Mouse (Mus musculus) frontal cortex, postnatal 25 days (tissue): ENCODE results near the gene Nectin1.

Experiments used
- DNase-seq, 2 experiments: peaks; one replicate each; pipeline ENCODE4 v3.0.0; 2022; ENCODE audit warnings: low spot score in 2 of 2

Gene Nectin1

GRCm38 (mm10) chr9:43765419-43766179, 21.8 kb downstream of the Nectin1 start:
- no peak for DNase-seq

- no peak for DNase-seq
Measured at GRCm38 (mm10) chr9:43768779-43769178, 25.0 kb downstream of the Nectin1 start.

GRCm38 (mm10) chr9:43769228-43769627, 25.4 kb downstream of the Nectin1 start:
- DNase-seq, result no peak

GRCm38 (mm10) chr9:43769940-43770339, 26.2 kb downstream of the Nectin1 start:
- DNase-seq, result no peak

GRCm38 (mm10) chr9:43771041-43771440, 27.3 kb downstream of the Nectin1 start:
- no peak for DNase-seq

GRCm38 (mm10) chr9:43772460-43772859, 28.7 kb downstream of the Nectin1 start:
- no peak for DNase-seq

GRCm38 (mm10) chr9:43773521-43773920, 29.7 kb downstream of the Nectin1 start:
- DNase-seq, result no peak

GRCm38 (mm10) chr9:43774427-43774826, 30.6 kb downstream of the Nectin1 start:
- DNase-seq, result no peak

GRCm38 (mm10) chr9:43776231-43776630, 32.4 kb downstream of the Nectin1 start:
- no peak for DNase-seq

- no peak for DNase-seq
Measured at GRCm38 (mm10) chr9:43777362-43778360, 33.9 kb downstream of the Nectin1 start.

GRCm38 (mm10) chr9:43780883-43781282, 37.1 kb downstream of the Nectin1 start:
- no peak for DNase-seq

- no peak for DNase-seq
Measured at GRCm38 (mm10) chr9:43782401-43782800, 38.6 kb downstream of the Nectin1 start.

- DNase-seq, result no peak
Measured at GRCm38 (mm10) chr9:43783959-43784358, 40.2 kb downstream of the Nectin1 start.

- no peak for DNase-seq
Measured at GRCm38 (mm10) chr9:43784841-43785240, 41.1 kb downstream of the Nectin1 start.

- no peak for DNase-seq
Measured at GRCm38 (mm10) chr9:43787591-43787990, 43.8 kb downstream of the Nectin1 start.

- DNase-seq, result no peak
Measured at GRCm38 (mm10) chr9:43792681-43793080, 48.9 kb downstream of the Nectin1 start.

GRCm38 (mm10) chr9:43793411-43793810, 49.6 kb downstream of the Nectin1 start:
- DNase-seq, result no peak

GRCm38 (mm10) chr9:43796031-43796430, 52.2 kb downstream of the Nectin1 start:
- no peak for DNase-seq

GRCm38 (mm10) chr9:43796841-43797740, 53.3 kb downstream of the Nectin1 start:
- DNase-seq, result no peak

GRCm38 (mm10) chr9:43797746-43798145, 54.0 kb downstream of the Nectin1 start:
- no peak for DNase-seq

- DNase-seq, result no peak
Measured at GRCm38 (mm10) chr9:43800525-43800924, 56.7 kb downstream of the Nectin1 start.

GRCm38 (mm10) chr9:43801911-43802310, 58.1 kb downstream of the Nectin1 start:
- DNase-seq, result peak; percentile 41 to 42
